Mouse (Mus musculus): ENCODE data around the gene Hist2h2aa1.
"Not testable (repeated sequence)": the region's sequence is repeated elsewhere in the genome, so short reads cannot be mapped to it uniquely, and the experiment has no call there.

- TF ChIP-seq POLR2A (IDR thresholded peaks at IDR 0.05; ENCODE audit: borderline replicate concordance, extremely low read depth, insufficient read depth, insufficient read length, poor library complexity, severe bottlenecking); CTCF (IDR thresholded peaks at IDR 0.05; ENCODE audit: borderline replicate concordance, extremely low read depth, insufficient read depth, insufficient read length): not testable (repeated sequence)
These were observed 1.1 kb downstream of the Hist2h2aa1 start, which contains the start of gene Hist2h3c1 for GRCm38 (mm10) chr3:96246427-96246856.
